Mouse (Mus musculus) embryonic fibroblast, embryonic 13.5 days (primary cell): ENCODE measurements at regions not wholly inside any gene's neighbourhood (a gene's known extent, or its start where the extent isn't known, plus 50 kb on each side); places are given as distances from the start of the nearest gene placed in this dataset.

ENCODE experiments used
- CTCF ChIP-seq: IDR thresholded peaks from 2 replicates; pipeline ENCODE4 v1.5.1; 2011; ENCODE audit warnings: mild to moderate bottlenecking, control low read depth, low read length, moderate library complexity, borderline replicate concordance; ENCODE audit not compliant: insufficient read depth
- POLR2A ChIP-seq: IDR thresholded peaks from 2 replicates; pipeline ENCODE4 v1.6.1; 2011; ENCODE audit warnings: low read depth, mild to moderate bottlenecking, control low read depth, low read length, moderate library complexity

- no peak for TF ChIP-seq POLR2A
- TF ChIP-seq CTCF, result no peak
Observed at GRCm38 (mm10) chr14:71473907-71474306, 874.3 kb upstream of the Fam160b2 start.
